Mouse (Mus musculus): Measurements from ENCODE around the gene Tfrc. TPM values are rescaled to one million over a fixed set of nuclear protein-coding genes. Genes with fewer than 3 reads are reported as not detected.
A peak's percentile ranks its signal among the peaks of the same experiment; 100 is the strongest.

The Tfrc gene
- polyA plus RNA-seq, 1 experiment from 2014 or later: 50.5 TPM

DNA sequence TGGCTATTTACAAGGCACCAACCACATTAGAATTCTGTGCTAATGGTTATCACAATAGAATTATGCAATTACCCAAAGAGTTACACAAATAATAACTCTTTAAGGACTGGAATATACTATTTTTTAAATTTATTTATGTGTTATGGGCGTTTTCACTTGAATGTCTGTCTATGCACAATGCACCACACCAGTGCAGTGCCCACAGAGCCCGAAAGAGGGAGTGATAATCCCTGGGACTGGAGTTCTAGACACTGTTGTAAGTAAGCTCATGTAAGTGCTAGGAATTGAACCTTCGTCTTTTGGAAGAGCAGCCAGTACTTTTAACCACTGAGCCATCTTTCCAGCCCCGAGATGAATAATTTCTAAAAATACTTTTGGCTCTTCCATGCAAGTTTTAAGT is 46.8 kb downstream of the Tfrc start:
- WGBS: 84% methylated on average over 4 of the region's 4 CpGs
- Histone ChIP-seq H3K27me3 (no peaks in the 10 kb centered on the region), H3K36me3 (no peaks in the 10 kb centered on the region), H3K27ac (0 out of 2 replicates have a peak overlapping the region, but pooled peaks have one; percentile 38), H3K9me3 (no peaks in the 10 kb centered on the region), H3K9ac (no peak overlapping the region), H3K4me1 (peaks cover 57% of the 10 kb centered on the region), H3K4me2 (no peak overlapping the region), H3K4me3 (no peak overlapping the region)
- no peak for ATAC-seq (ENCODE audit: borderline replicate concordance, extremely low read depth, low FRiP score, low TSS enrichment)

- Histone ChIP-seq H3K4me3 (no peak overlapping the region), H3K27ac (peak overlapping the region; percentile 38; the same call in 1 of the 2 replicates), H3K4me2 (no peak overlapping the region), H3K27me3 (no peaks in the 10 kb centered on the region), H3K4me1 (peaks cover 64% of the 10 kb centered on the region), H3K9ac (no peak overlapping the region), H3K9me3 (no peaks in the 10 kb centered on the region), H3K36me3 (no peaks in the 10 kb centered on the region)
- WGBS: 44% methylated on average over 8 of the region's 8 CpGs
- ATAC-seq (ENCODE audit: borderline replicate concordance, extremely low read depth, low FRiP score, low TSS enrichment): no peak
These were observed 47.6 kb downstream of the Tfrc start for GRCm38 (mm10) chr16:32656321-32656720.

- Histone ChIP-seq H3K36me3 (no peaks in the 10 kb centered on the region), H3K9ac (no peak overlapping the region), H3K27me3 (no peaks in the 10 kb centered on the region), H3K9me3 (no peaks in the 10 kb centered on the region), H3K4me3 (no peak overlapping the region), H3K4me2 (no peak overlapping the region), H3K27ac (peak overlapping the region; percentile 38), H3K4me1 (peaks cover 69% of the 10 kb centered on the region)
- ATAC-seq (ENCODE audit: borderline replicate concordance, extremely low read depth, low FRiP score, low TSS enrichment): no peak
- WGBS: 36% methylated on average over 8 of the region's 8 CpGs
These were observed 48.1 kb downstream of the Tfrc start for GRCm38 (mm10) chr16:32656794-32657193.

DNA sequence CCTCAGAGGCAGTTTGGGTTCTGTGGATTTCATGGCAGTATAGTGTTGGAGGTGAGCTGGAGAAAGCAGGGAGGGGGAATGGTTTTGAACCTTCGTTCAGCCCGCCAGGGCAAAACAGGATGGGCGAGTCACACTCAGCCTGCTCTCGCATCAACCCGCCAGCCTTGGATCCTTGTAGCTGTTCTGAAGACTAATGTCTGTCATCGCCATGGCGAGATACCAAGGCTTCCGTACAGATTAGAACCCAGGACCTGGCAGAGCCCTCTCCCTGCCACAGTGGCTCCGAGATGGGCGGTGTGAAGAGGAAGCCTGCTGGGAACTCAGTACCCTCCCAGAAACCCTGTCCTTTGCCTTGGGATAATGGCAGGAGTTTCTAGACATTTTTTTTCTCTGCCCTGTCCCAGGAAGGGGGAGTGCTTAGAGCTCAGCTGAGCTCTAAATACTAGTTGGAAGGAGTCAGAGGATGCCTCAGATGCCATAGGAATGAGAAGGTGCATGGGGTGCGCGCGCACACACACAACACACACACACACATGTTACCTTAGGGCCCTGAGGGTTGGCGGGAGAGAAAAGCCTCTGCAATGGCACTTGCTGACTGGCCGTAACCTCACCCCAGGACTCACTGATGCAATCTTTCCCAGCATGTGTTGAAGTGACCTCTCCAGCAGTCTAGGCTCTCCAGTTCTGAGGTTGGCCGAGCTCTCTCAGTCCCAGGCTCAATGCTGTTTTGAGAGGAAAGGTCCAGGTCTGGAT is 49.0 kb downstream of the Tfrc start:
- H3K4me1 ChIP-seq: peaks cover 77% of the 10 kb centered on the region
- WGBS: 77% methylated on average over 16 of the region's 16 CpGs
- no peaks in the 10 kb centered on the region for H3K36me3 ChIP-seq
- no peak overlapping the region for H3K4me2 ChIP-seq
- no peak overlapping the region for H3K9ac ChIP-seq
- ATAC-seq (ENCODE audit: borderline replicate concordance, extremely low read depth, low FRiP score, low TSS enrichment): no peak
- H3K4me3 ChIP-seq: no peak overlapping the region
- H3K9me3 ChIP-seq: no peaks in the 10 kb centered on the region
- 0 out of 2 replicates have a peak overlapping the region, but pooled peaks have one; percentile 20 for H3K27ac ChIP-seq
- no peaks in the 10 kb centered on the region for H3K27me3 ChIP-seq

DNA sequence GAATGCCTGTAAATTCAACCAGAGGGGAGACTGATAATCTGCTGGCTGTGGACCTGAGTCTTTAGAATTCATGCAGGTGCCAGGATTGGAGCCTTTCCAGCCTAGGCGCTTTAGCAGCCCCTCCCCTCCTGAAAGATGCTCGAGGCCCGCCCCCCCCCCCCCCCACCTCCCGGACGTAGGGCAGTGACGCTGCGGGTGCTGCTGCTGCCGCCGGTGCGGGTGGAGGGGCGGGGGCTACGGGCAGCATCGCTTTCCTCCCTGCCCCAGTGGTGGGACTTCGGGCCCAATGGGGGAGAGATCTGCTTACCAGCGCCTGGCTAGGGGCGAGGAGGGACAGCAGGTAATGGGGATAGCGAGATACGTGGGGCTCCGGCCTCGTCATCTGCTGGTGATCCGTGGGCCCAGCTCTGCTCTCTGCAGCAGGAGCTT is 50.0 kb downstream of the Tfrc start:
- no peaks in the 10 kb centered on the region for H3K36me3 ChIP-seq
- peak overlapping the region; percentile 98 for H3K27ac ChIP-seq
- peak overlapping the region; percentile 25 for H3K4me3 ChIP-seq
- no peaks in the 10 kb centered on the region for H3K27me3 ChIP-seq
- H3K4me1 ChIP-seq: peaks cover 82% of the 10 kb centered on the region
- H3K9me3 ChIP-seq: no peaks in the 10 kb centered on the region
- no peak for ATAC-seq (ENCODE audit: borderline replicate concordance, extremely low read depth, low FRiP score, low TSS enrichment)
- peak overlapping the region; percentile 65 for H3K4me2 ChIP-seq
- peak overlapping the region; percentile 24; the same call in 1 of the 2 replicates for H3K9ac ChIP-seq
- 3% methylated on average over 18 of the region's 21 CpGs for WGBS

DNA sequence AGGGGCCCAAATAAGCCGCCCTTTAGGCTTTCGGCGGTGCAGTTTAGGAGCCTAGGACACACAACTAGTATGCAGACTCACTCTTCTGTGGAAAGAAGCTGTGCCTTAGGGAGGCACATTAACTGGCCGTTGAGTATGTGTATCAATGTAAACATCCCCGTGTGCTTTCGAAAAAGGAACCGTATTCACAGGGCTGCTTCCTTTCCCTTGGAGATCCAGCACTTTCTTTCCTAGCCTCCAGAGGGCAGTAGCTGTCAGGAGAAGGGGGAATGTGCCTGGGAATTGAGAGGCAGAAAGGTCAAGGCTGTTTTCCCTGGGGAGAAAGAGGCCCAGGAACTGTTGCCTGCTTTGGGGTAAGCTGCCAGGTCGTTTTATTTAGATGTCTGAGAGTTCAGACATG is 50.7 kb downstream of the Tfrc start:
- Histone ChIP-seq H3K4me1 (peaks cover 84% of the 10 kb centered on the region), H3K4me3 (peak overlapping the region; percentile 25), H3K27ac (peak overlapping the region; percentile 98), H3K4me2 (peak overlapping the region; percentile 65), H3K9me3 (no peaks in the 10 kb centered on the region), H3K27me3 (no peaks in the 10 kb centered on the region), H3K9ac (0 out of 2 replicates have a peak overlapping the region, but pooled peaks have one; percentile 24), H3K36me3 (no peaks in the 10 kb centered on the region)
- WGBS: 10% methylated on average over 8 of the region's 8 CpGs
- no peak for ATAC-seq (ENCODE audit: borderline replicate concordance, extremely low read depth, low FRiP score, low TSS enrichment)

DNA sequence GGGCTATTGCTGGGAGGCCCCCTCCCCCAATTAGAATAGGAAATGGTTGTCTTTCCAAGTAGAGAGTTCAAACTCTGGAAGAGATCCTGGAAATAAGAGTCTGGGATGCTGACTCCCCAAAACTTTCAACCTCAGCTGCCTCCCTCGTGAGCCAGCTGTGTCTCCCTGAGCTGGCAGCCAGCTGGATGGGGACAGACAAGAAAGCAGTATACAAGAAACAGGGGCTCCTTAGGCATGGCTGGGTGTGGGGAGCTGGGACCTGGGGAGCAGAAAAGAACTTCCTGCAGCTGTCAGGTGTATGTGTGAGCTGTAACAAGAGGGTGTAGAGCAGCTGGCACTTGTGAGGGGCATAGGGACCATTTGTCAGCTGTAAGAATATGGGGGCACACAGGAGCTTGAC is 51.4 kb downstream of the Tfrc start:
- no peak overlapping the region for H3K4me3 ChIP-seq
- H3K36me3 ChIP-seq: no peaks in the 10 kb centered on the region
- H3K27ac ChIP-seq: peak overlapping the region; percentile 98
- peak overlapping the region; percentile 65; the same call in 1 of the 2 replicates for H3K4me2 ChIP-seq
- H3K9me3 ChIP-seq: no peaks in the 10 kb centered on the region
- peaks cover 90% of the 10 kb centered on the region for H3K4me1 ChIP-seq
- WGBS: 17% methylated on average over 1 of the region's 1 CpGs
- H3K9ac ChIP-seq: no peak overlapping the region
- no peaks in the 10 kb centered on the region for H3K27me3 ChIP-seq
- no peak for ATAC-seq (ENCODE audit: borderline replicate concordance, extremely low read depth, low FRiP score, low TSS enrichment)

GRCm38 (mm10) chr16:32660557-32661321 is 52.0 kb downstream of the Tfrc start:
- peak; percentile 86 for ATAC-seq (ENCODE audit: borderline replicate concordance, extremely low read depth, low FRiP score, low TSS enrichment)
- Histone ChIP-seq H3K4me3 (peak overlapping the region; percentile 37), H3K27me3 (no peaks in the 10 kb centered on the region), H3K4me1 (peaks cover 96% of the 10 kb centered on the region), H3K36me3 (no peaks in the 10 kb centered on the region), H3K4me2 (peak overlapping the region; percentile 65), H3K9me3 (no peaks in the 10 kb centered on the region), H3K9ac (peak overlapping the region; percentile 41), H3K27ac (peak overlapping the region; percentile 98)
- WGBS: 13% methylated on average over 10 of the region's 10 CpGs

GRCm38 (mm10) chr16:32661493-32661921 is 52.8 kb downstream of the Tfrc start:
- Histone ChIP-seq H3K4me1 (peaks cover 97% of the 10 kb centered on the region), H3K9me3 (no peaks in the 10 kb centered on the region), H3K9ac (peak overlapping the region; percentile 41), H3K4me3 (peak overlapping the region; percentile 37), H3K27ac (peak overlapping the region; percentile 98), H3K4me2 (peak overlapping the region; percentile 65), H3K27me3 (no peaks in the 10 kb centered on the region), H3K36me3 (no peaks in the 10 kb centered on the region)
- ATAC-seq (ENCODE audit: borderline replicate concordance, extremely low read depth, low FRiP score, low TSS enrichment): peak; percentile 40
- WGBS: 12% methylated on average over 10 of the region's 10 CpGs

- ATAC-seq (ENCODE audit: borderline replicate concordance, extremely low read depth, low FRiP score, low TSS enrichment): no peak
These were observed 53.7 kb downstream of the Tfrc start for GRCm38 (mm10) chr16:32662372-32662771.

DNA sequence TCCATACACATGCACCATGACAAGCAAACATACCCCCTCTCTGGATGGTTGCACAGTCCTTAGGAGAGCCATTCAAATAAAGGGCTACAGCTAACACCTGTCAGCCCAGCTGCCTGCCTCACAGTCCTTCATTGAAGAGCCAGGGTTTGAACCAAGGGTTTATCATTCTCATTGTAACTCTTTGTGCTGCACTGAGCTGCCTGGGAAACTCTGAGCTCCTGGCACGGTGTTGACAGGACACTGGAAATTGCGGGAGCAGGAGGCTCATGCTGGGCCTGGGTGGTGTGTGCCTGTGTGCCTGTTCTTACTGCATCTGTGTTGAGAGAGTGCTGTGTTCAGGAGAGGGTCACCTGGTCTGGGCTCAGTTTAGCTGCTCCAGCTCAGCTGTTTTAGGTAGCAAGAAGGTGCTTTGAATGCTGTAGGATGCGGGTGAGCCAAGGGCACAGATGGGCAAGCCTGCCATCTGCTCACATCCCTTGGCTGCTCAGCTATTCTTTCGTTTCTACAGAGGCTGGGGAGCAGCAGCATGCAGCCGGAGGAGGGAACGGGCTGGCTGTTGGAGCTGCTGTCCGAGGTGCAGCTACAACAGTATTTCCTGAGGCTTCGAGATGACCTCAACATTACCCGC is 54.6 kb downstream of the Tfrc start:
- 0 out of 2 replicates have a peak overlapping the region, but pooled peaks have one; percentile 30 for H3K27ac ChIP-seq
- 0 out of 2 replicates have a peak, but pooled peaks cover 4% of the 10 kb centered on the region for H3K36me3 ChIP-seq
- H3K4me3 ChIP-seq: no peak overlapping the region
- no peak overlapping the region for H3K4me2 ChIP-seq
- H3K4me1 ChIP-seq: peaks cover 97% of the 10 kb centered on the region
- no peak for ATAC-seq (ENCODE audit: borderline replicate concordance, extremely low read depth, low FRiP score, low TSS enrichment)
- no peaks in the 10 kb centered on the region for H3K27me3 ChIP-seq
- no peak overlapping the region for H3K9ac ChIP-seq
- WGBS: 69% methylated on average over 9 of the region's 9 CpGs
- no peaks in the 10 kb centered on the region for H3K9me3 ChIP-seq

More at GRCm38 (mm10) chr16:32662372-32662771, 53.7 kb downstream of the Tfrc start:
- peak overlapping the region; percentile 37 for H3K4me3 ChIP-seq
- H3K4me1 ChIP-seq: peaks cover 97% of the 10 kb centered on the region
- peak overlapping the region; percentile 65 for H3K4me2 ChIP-seq
- no peaks in the 10 kb centered on the region for H3K36me3 ChIP-seq
- no peaks in the 10 kb centered on the region for H3K9me3 ChIP-seq
- H3K27me3 ChIP-seq: no peaks in the 10 kb centered on the region
- peak overlapping the region; percentile 98 for H3K27ac ChIP-seq
- 80% methylated on average over 7 of the region's 7 CpGs for WGBS
- peak overlapping the region; percentile 41 for H3K9ac ChIP-seq

Data from lung, embryonic 15.5 days (tissue).